Mouse (Mus musculus): Measurements from ENCODE around the gene B230307C23Rik. TPM values are rescaled to one million over a fixed set of nuclear protein-coding genes. Genes with fewer than 3 reads are reported as not detected.

Gene B230307C23Rik
- total and polyA plus RNA-seq, 2 experiments from 2014 or later, result 8.4 to 17.3 TPM

- Histone ChIP-seq H3K36me3 (ENCODE audit: insufficient read depth, low read length) (peaks cover 36% of the 10 kb centered on the region), H3K27ac (ENCODE audit: low read depth, low read length) (no peak overlapping the region), H3K27me3 (ENCODE audit: insufficient read depth, low read length) (no peaks in the 10 kb centered on the region), H3K4me2 (ENCODE audit: low read depth, low read length, poor library complexity, severe bottlenecking) (no peak overlapping the region), H3K4me1 (ENCODE audit: insufficient read depth, low read length) (no peaks in the 10 kb centered on the region), H3K9me3 (ENCODE audit: low read length) (no peaks in the 10 kb centered on the region), H3K9ac (replicated peaks; ENCODE audit: low read length, poor library complexity, severe bottlenecking) (no peak overlapping the region), H3K4me3 (ENCODE audit: low read depth, low read length) (no peak overlapping the region)
- no peak for DNase-seq (ENCODE audit: low spot score)
- no peak for ATAC-seq (ENCODE audit: low FRiP score)
- TF ChIP-seq CTCF (IDR thresholded peaks at IDR 0.05), result no peak
- 92% methylated on average over 2 of the region's 2 CpGs for WGBS
These were observed 41.1 kb upstream of the B230307C23Rik start for GRCm38 (mm10) chr16:97956011-97956410.

GRCm38 (mm10) chr16:97957626-97958025 is 39.5 kb upstream of the B230307C23Rik start:
- no peak for ATAC-seq (ENCODE audit: low FRiP score)

GRCm38 (mm10) chr16:97958401-97958973 is 38.6 kb upstream of the B230307C23Rik start:
- TF ChIP-seq CTCF (IDR thresholded peaks at IDR 0.05), result no peak
- DNase-seq (ENCODE audit: low spot score) (no peak), ATAC-seq (ENCODE audit: low FRiP score) (no peak)
- peaks cover 19% of the 10 kb centered on the region for H3K36me3 ChIP-seq (ENCODE audit: insufficient read depth, low read length)
- no peak overlapping the region for H3K4me3 ChIP-seq (ENCODE audit: low read depth, low read length)
- no peaks in the 10 kb centered on the region for H3K9me3 ChIP-seq (ENCODE audit: low read length)
- H3K27ac ChIP-seq (ENCODE audit: low read depth, low read length), result no peak overlapping the region
- no peaks in the 10 kb centered on the region for H3K27me3 ChIP-seq (ENCODE audit: insufficient read depth, low read length)
- H3K4me2 ChIP-seq (ENCODE audit: low read depth, low read length, poor library complexity, severe bottlenecking), result no peak overlapping the region
- H3K4me1 ChIP-seq (ENCODE audit: insufficient read depth, low read length), result no peaks in the 10 kb centered on the region
- no peak overlapping the region for H3K9ac ChIP-seq (replicated peaks; ENCODE audit: low read length, poor library complexity, severe bottlenecking)

More at GRCm38 (mm10) chr16:97957626-97958025, 39.5 kb upstream of the B230307C23Rik start:
- no peaks in the 10 kb centered on the region for H3K27me3 ChIP-seq (ENCODE audit: insufficient read depth, low read length)
- no peak for DNase-seq (ENCODE audit: low spot score)
- no peaks in the 10 kb centered on the region for H3K9me3 ChIP-seq (ENCODE audit: low read length)
- no peak overlapping the region for H3K4me2 ChIP-seq (ENCODE audit: low read depth, low read length, poor library complexity, severe bottlenecking)
- TF ChIP-seq CTCF (IDR thresholded peaks at IDR 0.05), result no peak
- H3K27ac ChIP-seq (ENCODE audit: low read depth, low read length), result no peak overlapping the region
- no peak overlapping the region for H3K4me3 ChIP-seq (ENCODE audit: low read depth, low read length)
- no peak overlapping the region for H3K9ac ChIP-seq (replicated peaks; ENCODE audit: low read length, poor library complexity, severe bottlenecking)
- H3K4me1 ChIP-seq (ENCODE audit: insufficient read depth, low read length), result no peaks in the 10 kb centered on the region
- H3K36me3 ChIP-seq (ENCODE audit: insufficient read depth, low read length), result peaks cover 21% of the 10 kb centered on the region

GRCm38 (mm10) chr16:97960348-97960747 is 36.8 kb upstream of the B230307C23Rik start:
- peaks cover 14% of the 10 kb centered on the region; the same call in 1 of the 2 replicates for H3K36me3 ChIP-seq (ENCODE audit: insufficient read depth, low read length)
- 89% methylated on average over 3 of the region's 3 CpGs for WGBS
- TF ChIP-seq CTCF (IDR thresholded peaks at IDR 0.05), result no peak
- no peaks in the 10 kb centered on the region for H3K4me1 ChIP-seq (ENCODE audit: insufficient read depth, low read length)
- DNase-seq (ENCODE audit: low spot score) (no peak), ATAC-seq (ENCODE audit: low FRiP score) (no peak)
- H3K4me2 ChIP-seq (ENCODE audit: low read depth, low read length, poor library complexity, severe bottlenecking), result 0 out of 2 replicates have a peak overlapping the region, but pooled peaks have one; percentile 67
- no peaks in the 10 kb centered on the region for H3K9me3 ChIP-seq (ENCODE audit: low read length)
- no peak overlapping the region for H3K27ac ChIP-seq (ENCODE audit: low read depth, low read length)
- no peak overlapping the region for H3K9ac ChIP-seq (replicated peaks; ENCODE audit: low read length, poor library complexity, severe bottlenecking)
- H3K27me3 ChIP-seq (ENCODE audit: insufficient read depth, low read length), result no peaks in the 10 kb centered on the region
- H3K4me3 ChIP-seq (ENCODE audit: low read depth, low read length), result no peak overlapping the region

GRCm38 (mm10) chr16:97961381-97962150 is 35.5 kb upstream of the B230307C23Rik start:
- Histone ChIP-seq H3K4me1 (ENCODE audit: insufficient read depth, low read length) (no peaks in the 10 kb centered on the region), H3K9ac (replicated peaks; ENCODE audit: low read length, poor library complexity, severe bottlenecking) (peak overlapping the region; percentile 86), H3K9me3 (ENCODE audit: low read length) (no peaks in the 10 kb centered on the region), H3K4me3 (ENCODE audit: low read depth, low read length) (peak overlapping the region; percentile 64), H3K27me3 (ENCODE audit: insufficient read depth, low read length) (no peaks in the 10 kb centered on the region), H3K27ac (ENCODE audit: low read depth, low read length) (peak overlapping the region; percentile 96), H3K36me3 (ENCODE audit: insufficient read depth, low read length) (peaks cover 3% of the 10 kb centered on the region; the same call in 1 of the 2 replicates), H3K4me2 (ENCODE audit: low read depth, low read length, poor library complexity, severe bottlenecking) (peak overlapping the region; percentile 67)
- no peak for TF ChIP-seq CTCF (IDR thresholded peaks at IDR 0.05)
- WGBS, result 9% methylated on average over 28 of the region's 36 CpGs
- DNase-seq (ENCODE audit: low spot score) (peak; percentile 1), ATAC-seq (ENCODE audit: low FRiP score) (peak; percentile 35)

All from midbrain, postnatal 0 days (tissue).